Mouse (Mus musculus) left cerebral cortex, postnatal 36 days (tissue): Measurements from ENCODE around the gene Mrpl14. TPM values are rescaled to one million over a fixed set of nuclear protein-coding genes. Genes with fewer than 3 reads are reported as not detected.

ENCODE experiments used
- DNase-seq, 2 experiments: peaks; one replicate each; pipeline ENCODE4 v3.0.0; 2021 to 2022; ENCODE audit warnings: low spot score in 2 of 2, mixed read lengths in 1 of 2
- intact Hi-C: fragments of 180-260 bp; cut with DNase I; formaldehyde crosslinking; loops from one replicate; pipeline ENCODE4 v1.15.1; 2025
- total RNA-seq, 2 experiments: library from RNA; stranded (reverse); gene quantifications; 2 replicates each; pipeline ENCODE4 v1.2.3; 2021

The Mrpl14 gene
- total RNA-seq, 2 experiments from 2014 or later, result 38.3 to 47.5 TPM

- intact Hi-C loops, result no loop called here
- no peak for DNase-seq
Measured at GRCm38 (mm10) chr17:45711525-45711924, 25.4 kb downstream of the Mrpl14 start.

- peak; percentile 69 to 74 for DNase-seq
- intact Hi-C loops, result loop anchor here (2.0 to 5.0 kb wide), 3 partner anchors 40 to 131 kb away; no protein-coding TSS in a partner anchor
Measured at GRCm38 (mm10) chr17:45718323-45718722, 32.2 kb downstream of the Mrpl14 start.

GRCm38 (mm10) chr17:45723732-45724573, 37.8 kb downstream of the Mrpl14 start:
- DNase-seq, result peak; percentile 76 to 84
- intact Hi-C loops, result no loop called here

- intact Hi-C loops, result no loop called here
- no peak for DNase-seq
Measured at GRCm38 (mm10) chr17:45724574-45724921, 38.4 kb downstream of the Mrpl14 start.

- no peak for DNase-seq
- intact Hi-C loops, result no loop called here
Measured at GRCm38 (mm10) chr17:45726249-45726648, 40.1 kb downstream of the Mrpl14 start.

GRCm38 (mm10) chr17:45727481-45727880, 41.4 kb downstream of the Mrpl14 start:
- DNase-seq, result no peak
- intact Hi-C loops, result no loop called here

GRCm38 (mm10) chr17:45727983-45728723, 42.0 kb downstream of the Mrpl14 start:
- intact Hi-C loops, result no loop called here
- no peak for DNase-seq

GRCm38 (mm10) chr17:45729387-45729786, 43.3 kb downstream of the Mrpl14 start:
- DNase-seq, result no peak
- intact Hi-C loops, result no loop called here

- intact Hi-C loops, result loop anchor here (1.0 to 10.0 kb wide), 2 partner anchors 402 to 434 kb away; partner anchors contain the start of gene Gtpbp2
Measured at GRCm38 (mm10) chr17:45730696-45731095, 44.6 kb downstream of the Mrpl14 start.

GRCm38 (mm10) chr17:45731172-45731864, 45.2 kb downstream of the Mrpl14 start:
- intact Hi-C loops, result loop anchor here (1.0 to 10.0 kb wide), 2 partner anchors 401 to 433 kb away; partner anchors contain the start of gene Gtpbp2

More at GRCm38 (mm10) chr17:45730696-45731095, 44.6 kb downstream of the Mrpl14 start:
- DNase-seq, result no peak

GRCm38 (mm10) chr17:45733038-45733734, 47.1 kb downstream of the Mrpl14 start:
- intact Hi-C loops, result loop anchor here (10.0 kb wide), 1 partner anchor 432 kb away; the partner anchor contains the start of gene Gtpbp2
- peak in 1 of 2 experiments; percentile 27 for DNase-seq

More at GRCm38 (mm10) chr17:45731172-45731864, 45.2 kb downstream of the Mrpl14 start:
- peak; percentile 81 to 85 for DNase-seq

- DNase-seq, result peak; percentile 68
- intact Hi-C loops, result loop anchor here (10.0 kb wide), 1 partner anchor 431 kb away; the partner anchor contains the start of gene Gtpbp2
Measured at GRCm38 (mm10) chr17:45733735-45734301, 47.7 kb downstream of the Mrpl14 start, which contains the start of gene 1600014C23Rik. 1600014C23Rik (minus strand) TSS chr17:45733844.

GRCm38 (mm10) chr17:45734333-45734732, 48.2 kb downstream of the Mrpl14 start:
- DNase-seq, result peak in 1 of 2 experiments; percentile 12
- intact Hi-C loops, result loop anchor here (10.0 kb wide), 1 partner anchor 430 kb away; the partner anchor contains the start of gene Gtpbp2

GRCm38 (mm10) chr17:45734881-45735280, 48.8 kb downstream of the Mrpl14 start:
- intact Hi-C loops, result loop anchor here (1.0 to 10.0 kb wide), 2 partner anchors 297 to 430 kb away; partner anchors contain the start of genes Gtpbp2 and Vegfa
- no peak for DNase-seq

GRCm38 (mm10) chr17:45735382-45736310, 49.5 kb downstream of the Mrpl14 start:
- peak; percentile 80 to 87 for DNase-seq
- intact Hi-C loops, result loop anchor here (1.0 to 10.0 kb wide), 2 partner anchors 297 to 429 kb away; partner anchors contain the start of genes Gtpbp2 and Vegfa

GRCm38 (mm10) chr17:45736311-45737077, 50.4 kb downstream of the Mrpl14 start:
- DNase-seq, result peak; percentile 88 to 91
- intact Hi-C loops, result loop anchor here (10.0 kb wide), 1 partner anchor 428 kb away; the partner anchor contains the start of gene Gtpbp2
